Mouse (Mus musculus) embryonic facial prominence, embryonic 12.5 days (tissue): ENCODE measurements around the gene Hsp90ab1. TPM values are rescaled to one million over a fixed set of nuclear protein-coding genes. Genes with fewer than 3 reads are reported as not detected.

Source experiments
- ATAC-seq: fragments of 200-750 bp; cut with Nextera tagmentation; 2 replicates; pipeline ENCODE4 v1.8.0; 2017; ENCODE audit not compliant: insufficient number of reproducible peaks, insufficient read depth, low FRiP score, low TSS enrichment
- H3K27ac ChIP-seq: fragments of 300-500 bp; sonication (generic); 2 replicates; pipeline ENCODE4 v1.5.1; 2016; ENCODE audit warnings: mild to moderate bottlenecking
- H3K27me3 ChIP-seq: fragments of 300-500 bp; sonication (generic); 2 replicates; pipeline ENCODE4 v1.6.1; 2016; ENCODE audit warnings: mild to moderate bottlenecking, moderate library complexity
- H3K36me3 ChIP-seq: fragments of 300-500 bp; sonication (generic); 2 replicates; pipeline ENCODE4 v1.6.1; 2016; ENCODE audit warnings: mild to moderate bottlenecking
- H3K4me1 ChIP-seq: fragments of 300-500 bp; sonication (generic); 2 replicates; pipeline ENCODE4 v1.6.1; 2016
- H3K4me2 ChIP-seq: fragments of 300-500 bp; sonication (generic); replicated peaks from 2 replicates; pipeline ENCODE4 v1.6.1; 2016; ENCODE audit warnings: mild to moderate bottlenecking, moderate library complexity
- H3K4me3 ChIP-seq: fragments of 300-500 bp; sonication (generic); 2 replicates; pipeline ENCODE4 v1.5.1; 2016; ENCODE audit warnings: mild to moderate bottlenecking
- H3K9ac ChIP-seq: fragments of 300-500 bp; sonication (generic); 2 replicates; pipeline ENCODE4 v1.6.1; 2016; ENCODE audit warnings: mild to moderate bottlenecking, moderate library complexity
- H3K9me3 ChIP-seq: fragments of 300-500 bp; sonication (generic); 2 replicates; pipeline ENCODE4 v1.6.1; 2016; ENCODE audit warnings: mild to moderate bottlenecking, moderate library complexity
- WGBS: fragments of 180-500 bp; shearing (Covaris S2); methylation state at CpG from one replicate; pipeline ENCODE4 v1.1.7; 2016; 5-methylcytosine and 5-hydroxymethylcytosine counted together
- polyA plus RNA-seq: library from polyadenylated mRNA; unstranded; fragments of >200 nt; fragmentation: Nextera tagmentation; extraction: Ambion mirVana; gene quantifications from 2 replicates; pipeline ENCODE4 v1.2.1, GENCODE M21; 2016

Gene Hsp90ab1
- polyA plus RNA-seq, 1 experiment from 2014 or later, result 1,470 TPM

GRCm38 (mm10) chr17:45565103-45565502 is 8.0 kb downstream of the Hsp90ab1 start:
- H3K4me3 ChIP-seq, result peak overlapping the region; percentile 87
- H3K27me3 ChIP-seq, result no peaks in the 10 kb centered on the region
- peaks cover 41% of the 10 kb centered on the region for H3K36me3 ChIP-seq
- peak overlapping the region; percentile 90 for H3K9ac ChIP-seq
- whole genome bisulfite sequencing, result 92% methylated on average over 11 of the region's 11 CpGs
- H3K9me3 ChIP-seq, result no peaks in the 10 kb centered on the region
- peak overlapping the region; percentile 96 for H3K4me2 ChIP-seq
- peaks cover 13% of the 10 kb centered on the region for H3K4me1 ChIP-seq
- H3K27ac ChIP-seq, result peak overlapping the region; percentile 77; the same call in 1 of the 2 replicates
- no peak for ATAC-seq

- H3K27ac ChIP-seq, result peak overlapping the region; percentile 77
- H3K27me3 ChIP-seq, result no peaks in the 10 kb centered on the region
- no peaks in the 10 kb centered on the region for H3K9me3 ChIP-seq
- peaks cover 36% of the 10 kb centered on the region for H3K36me3 ChIP-seq
- H3K4me2 ChIP-seq, result peak overlapping the region; percentile 96
- H3K4me1 ChIP-seq, result peaks cover 13% of the 10 kb centered on the region
- H3K4me3 ChIP-seq, result peak overlapping the region; percentile 87
- no peak; the same call in 1 of the 2 replicates for ATAC-seq
- peak overlapping the region; percentile 90 for H3K9ac ChIP-seq
- 7% methylated on average over 18 of the region's 18 CpGs for WGBS
These were observed 8.5 kb downstream of the Hsp90ab1 start for GRCm38 (mm10) chr17:45564531-45565084.

- WGBS, result 2% methylated on average over 47 of the region's 61 CpGs
- Histone ChIP-seq H3K36me3 (peaks cover 29% of the 10 kb centered on the region), H3K4me1 (peaks cover 13% of the 10 kb centered on the region), H3K27me3 (no peaks in the 10 kb centered on the region), H3K27ac (peak within 1 kb of the TSS; percentile 77), H3K9ac (peak within 1 kb of the TSS; percentile 90), H3K4me2 (peak within 1 kb of the TSS; percentile 96), H3K4me3 (peak within 1 kb of the TSS; percentile 87), H3K9me3 (no peaks in the 10 kb centered on the region)
- ATAC-seq, result peak; percentile 72
These were observed 9.2 kb downstream of the Hsp90ab1 start, which contains the start of gene Slc35b2 for GRCm38 (mm10) chr17:45563655-45564530. Gene Slc35b2, plus strand, starts transcription at chr17:45563874.

- Histone ChIP-seq H3K4me1 (peaks cover 14% of the 10 kb centered on the region), H3K36me3 (peaks cover 22% of the 10 kb centered on the region), H3K9me3 (no peaks in the 10 kb centered on the region), H3K4me2 (no peak overlapping the region), H3K4me3 (no peak overlapping the region), H3K27me3 (no peaks in the 10 kb centered on the region), H3K9ac (no peak overlapping the region), H3K27ac (no peak overlapping the region)
- 75% methylated on average over 12 of the region's 12 CpGs for WGBS
- no peak for ATAC-seq
These were observed 9.9 kb downstream of the Hsp90ab1 start for GRCm38 (mm10) chr17:45563216-45563615.

- Histone ChIP-seq H3K9me3 (no peaks in the 10 kb centered on the region), H3K36me3 (no peaks in the 10 kb centered on the region), H3K4me1 (peaks cover 19% of the 10 kb centered on the region), H3K27me3 (peaks cover 15% of the 10 kb centered on the region), H3K4me3 (no peak overlapping the region), H3K4me2 (no peak overlapping the region), H3K9ac (no peak overlapping the region), H3K27ac (no peak overlapping the region)
- 83% methylated on average over 15 of the region's 15 CpGs for WGBS
- no peak for ATAC-seq
These were observed 13.1 kb downstream of the Hsp90ab1 start for GRCm38 (mm10) chr17:45559732-45560525.

- Histone ChIP-seq H3K4me1 (peaks cover 14% of the 10 kb centered on the region), H3K4me3 (no peak overlapping the region), H3K36me3 (no peaks in the 10 kb centered on the region), H3K4me2 (no peak overlapping the region), H3K27me3 (peaks cover 15% of the 10 kb centered on the region), H3K9ac (no peak overlapping the region; the same call in 1 of the 2 replicates), H3K9me3 (no peaks in the 10 kb centered on the region), H3K27ac (no peak overlapping the region)
- ATAC-seq, result no peak
- WGBS, result 48% methylated on average over 16 of the region's 16 CpGs
These were observed 14.8 kb downstream of the Hsp90ab1 start for GRCm38 (mm10) chr17:45557998-45558862.

GRCm38 (mm10) chr17:45557246-45557824 is 15.7 kb downstream of the Hsp90ab1 start:
- 48% methylated on average over 7 of the region's 7 CpGs for WGBS
- Histone ChIP-seq H3K27me3 (peaks cover 18% of the 10 kb centered on the region), H3K27ac (no peak overlapping the region), H3K4me1 (peaks cover 14% of the 10 kb centered on the region), H3K9ac (peak overlapping the region; percentile 11; the same call in 1 of the 2 replicates), H3K9me3 (no peaks in the 10 kb centered on the region), H3K36me3 (no peaks in the 10 kb centered on the region), H3K4me3 (no peak overlapping the region), H3K4me2 (no peak overlapping the region; the same call in 1 of the 2 replicates)
- no peak for ATAC-seq

GRCm38 (mm10) chr17:45556514-45557245 is 16.4 kb downstream of the Hsp90ab1 start:
- Histone ChIP-seq H3K27me3 (peaks cover 18% of the 10 kb centered on the region), H3K36me3 (no peaks in the 10 kb centered on the region), H3K4me3 (peak overlapping the region; percentile 58), H3K4me2 (peak overlapping the region; percentile 91), H3K27ac (no peak overlapping the region), H3K4me1 (peaks cover 14% of the 10 kb centered on the region), H3K9me3 (no peaks in the 10 kb centered on the region), H3K9ac (no peak overlapping the region)
- 67% methylated on average over 3 of the region's 3 CpGs for WGBS
- ATAC-seq, result no peak

- Histone ChIP-seq H3K9ac (peak overlapping the region; percentile 72), H3K4me2 (peak overlapping the region; percentile 91), H3K27me3 (peaks cover 18% of the 10 kb centered on the region), H3K27ac (no peak overlapping the region), H3K36me3 (no peaks in the 10 kb centered on the region), H3K9me3 (no peaks in the 10 kb centered on the region), H3K4me3 (peak overlapping the region; percentile 58), H3K4me1 (peaks cover 14% of the 10 kb centered on the region)
- no peak for ATAC-seq
- 4% methylated on average over 14 of the region's 14 CpGs for WGBS
These were observed 17.0 kb downstream of the Hsp90ab1 start for GRCm38 (mm10) chr17:45556107-45556489.

- Histone ChIP-seq H3K27ac (no peak within 1 kb of the TSS), H3K4me1 (peaks cover 14% of the 10 kb centered on the region), H3K9ac (peak within 1 kb of the TSS; percentile 72), H3K27me3 (peaks cover 18% of the 10 kb centered on the region), H3K9me3 (no peaks in the 10 kb centered on the region), H3K36me3 (no peaks in the 10 kb centered on the region), H3K4me2 (peak within 1 kb of the TSS; percentile 91), H3K4me3 (peak within 1 kb of the TSS; percentile 58)
- under 1% methylated on average over 45 of the region's 45 CpGs for WGBS
- peak; percentile 12; the same call in 1 of the 2 replicates for ATAC-seq
These were observed 17.5 kb downstream of the Hsp90ab1 start, which contains the start of gene Nfkbie for GRCm38 (mm10) chr17:45555452-45556106. Gene Nfkbie, plus strand, starts transcription at chr17:45555703.
